Mouse (Mus musculus): ENCODE results near the gene Slc22a23. TPM values are rescaled to one million over a fixed set of nuclear protein-coding genes. Genes with fewer than 3 reads are reported as not detected.
A peak's percentile ranks its signal among the peaks of the same experiment; 100 is the strongest.

Slc22a23 gene
- total and polyA plus RNA-seq, 3 experiments: 11.1 to 14.2 (median 12.2) TPM

- intact Hi-C loops (cut with DNase I): loop anchor here (5.0 kb wide), 1 partner anchor 194 kb away; the partner anchor contains the start of gene Nqo2
- H3K9ac ChIP-seq (ENCODE audit: low read depth, low read length): no peak overlapping the region
- peaks cover 2% of the 10 kb centered on the region for H3K4me1 ChIP-seq (ENCODE audit: control insufficient read depth, insufficient read depth, low read length)
- 43% methylated on average over 8 of the region's 8 CpGs for WGBS
- H3K4me3 ChIP-seq: no peak overlapping the region
- no peaks in the 10 kb centered on the region for H3K27me3 ChIP-seq (ENCODE audit: control insufficient read depth, insufficient read depth, low read length)
- no peaks in the 10 kb centered on the region for H3K36me3 ChIP-seq (ENCODE audit: control insufficient read depth, insufficient read depth, low read length)
- peak in 1 of 2 experiments; percentile 16 for DNase-seq
- no peak overlapping the region for H3K27ac ChIP-seq
- no peaks in the 10 kb centered on the region for H3K79me2 ChIP-seq (replicated peaks; ENCODE audit: control insufficient read depth, insufficient read depth, low read length)
- TF ChIP-seq EP300 (IDR thresholded peaks at IDR 0.05; ENCODE audit: insufficient read depth, low read depth, low read length): no peak
- TF ChIP-seq CTCF (IDR thresholded peaks at IDR 0.05): no peak
- no peak for TF ChIP-seq POLR2A (IDR thresholded peaks at IDR 0.05; ENCODE audit: insufficient read depth, low read depth, low read length)
Measured at GRCm38 (mm10) chr13:34156133-34156839, 188.7 kb downstream of the Slc22a23 start.

DNA sequence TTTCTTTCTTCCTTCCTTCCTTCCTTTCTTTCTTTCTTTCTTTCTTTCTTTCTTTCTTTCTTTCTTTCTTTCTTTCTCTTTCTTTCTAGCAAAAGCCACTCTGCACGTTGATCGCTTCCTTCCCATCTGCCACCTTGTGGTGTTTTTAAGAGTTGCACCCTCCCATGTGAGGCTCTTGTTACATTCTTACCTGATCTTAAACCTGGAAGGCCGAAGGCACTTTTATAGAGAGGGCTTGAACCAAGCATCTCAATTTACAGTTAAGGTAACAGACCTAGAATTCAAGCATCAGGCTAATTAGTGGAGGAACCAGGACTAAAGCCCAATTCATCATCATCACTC lies 190.1 kb downstream of the Slc22a23 start:
- DNase-seq: peak; percentile 57 to 62
- intact Hi-C loops (cut with DNase I): loop anchor here (1.0 to 5.0 kb wide), 3 partner anchors 77 to 193 kb away; partner anchors contain the start of genes Nqo2 and Tubb2a
- no peak overlapping the region for H3K27ac ChIP-seq
- 24% methylated on average over 3 of the region's 3 CpGs for WGBS
- H3K4me1 ChIP-seq (ENCODE audit: control insufficient read depth, insufficient read depth, low read length): peaks cover 2% of the 10 kb centered on the region
- H3K79me2 ChIP-seq (replicated peaks; ENCODE audit: control insufficient read depth, insufficient read depth, low read length): no peaks in the 10 kb centered on the region
- no peak overlapping the region; the same call in 1 of the 2 replicates for H3K4me3 ChIP-seq
- TF ChIP-seq EP300 (IDR thresholded peaks at IDR 0.05; ENCODE audit: insufficient read depth, low read depth, low read length): no peak
- TF ChIP-seq CTCF (IDR thresholded peaks at IDR 0.05): peak; percentile 76
- no peak for TF ChIP-seq POLR2A (IDR thresholded peaks at IDR 0.05; ENCODE audit: insufficient read depth, low read depth, low read length)
- no peaks in the 10 kb centered on the region for H3K36me3 ChIP-seq (ENCODE audit: control insufficient read depth, insufficient read depth, low read length)
- H3K27me3 ChIP-seq (ENCODE audit: control insufficient read depth, insufficient read depth, low read length): no peaks in the 10 kb centered on the region
- 0 out of 2 replicates have a peak overlapping the region, but pooled peaks have one; percentile 14 for H3K9ac ChIP-seq (ENCODE audit: low read depth, low read length)

GRCm38 (mm10) chr13:34154217-34154930 lies 190.6 kb downstream of the Slc22a23 start:
- H3K9ac ChIP-seq (ENCODE audit: low read depth, low read length): peak overlapping the region; percentile 14; the same call in 1 of the 2 replicates
- H3K4me3 ChIP-seq: peak overlapping the region; percentile 28; the same call in 1 of the 2 replicates
- TF ChIP-seq EP300 (IDR thresholded peaks at IDR 0.05; ENCODE audit: insufficient read depth, low read depth, low read length) (peak; percentile 84), POLR2A (IDR thresholded peaks at IDR 0.05; ENCODE audit: insufficient read depth, low read depth, low read length) (no peak), CTCF (IDR thresholded peaks at IDR 0.05) (peak; percentile 80)
- H3K4me1 ChIP-seq (ENCODE audit: control insufficient read depth, insufficient read depth, low read length): peaks cover 2% of the 10 kb centered on the region
- H3K36me3 ChIP-seq (ENCODE audit: control insufficient read depth, insufficient read depth, low read length): no peaks in the 10 kb centered on the region
- H3K27ac ChIP-seq: peak overlapping the region; percentile 16; the same call in 1 of the 2 replicates
- intact Hi-C loops (cut with DNase I): loop anchor here (1.0 kb wide), 1 partner anchor 76 kb away; the partner anchor contains the start of gene Tubb2a
- no peaks in the 10 kb centered on the region for H3K27me3 ChIP-seq (ENCODE audit: control insufficient read depth, insufficient read depth, low read length)
- 28% methylated on average over 13 of the region's 13 CpGs for WGBS
- peak; percentile 81 for DNase-seq
- H3K79me2 ChIP-seq (replicated peaks; ENCODE audit: control insufficient read depth, insufficient read depth, low read length): no peaks in the 10 kb centered on the region

- peaks cover 7% of the 10 kb centered on the region for H3K4me1 ChIP-seq (ENCODE audit: control insufficient read depth, insufficient read depth, low read length)
Measured at GRCm38 (mm10) chr13:34153254-34154011, 191.5 kb downstream of the Slc22a23 start.

DNA sequence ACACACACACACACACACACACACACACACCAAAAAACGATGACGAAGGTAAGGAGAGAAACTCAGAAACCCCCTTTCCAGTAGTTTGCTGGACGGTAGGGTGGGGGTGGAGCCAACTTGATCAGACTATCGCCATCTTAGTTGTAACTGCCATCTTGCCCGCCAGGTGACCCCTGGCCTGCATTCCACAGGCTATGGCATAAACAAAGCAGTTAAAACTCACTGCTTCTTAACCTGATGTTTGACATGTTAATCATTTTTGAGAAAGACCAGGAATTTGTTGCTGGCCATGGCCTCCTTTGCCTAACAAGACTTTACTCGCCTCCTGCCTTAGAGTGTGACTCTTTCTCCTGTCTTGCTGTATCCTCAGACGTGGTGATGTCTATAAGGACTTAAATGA lies 192.3 kb downstream of the Slc22a23 start:
- Histone ChIP-seq H3K9ac (ENCODE audit: low read depth, low read length) (no peak overlapping the region), H3K4me3 (no peak overlapping the region), H3K36me3 (ENCODE audit: control insufficient read depth, insufficient read depth, low read length) (no peaks in the 10 kb centered on the region), H3K79me2 (replicated peaks; ENCODE audit: control insufficient read depth, insufficient read depth, low read length) (no peaks in the 10 kb centered on the region), H3K27me3 (ENCODE audit: control insufficient read depth, insufficient read depth, low read length) (no peaks in the 10 kb centered on the region), H3K4me1 (ENCODE audit: control insufficient read depth, insufficient read depth, low read length) (peaks cover 9% of the 10 kb centered on the region), H3K27ac (no peak overlapping the region)
- intact Hi-C loops (cut with DNase I): no loop called here
- no peak for DNase-seq
- 87% methylated on average over 7 of the region's 7 CpGs for WGBS
- no peak for TF ChIP-seq CTCF (IDR thresholded peaks at IDR 0.05)

More at GRCm38 (mm10) chr13:34153254-34154011, 191.5 kb downstream of the Slc22a23 start:
- intact Hi-C loops (cut with DNase I): loop anchor here (1.0 kb wide), 1 partner anchor 75 kb away; the partner anchor contains the start of gene Tubb2a
- WGBS: 58% methylated on average over 4 of the region's 5 CpGs
- H3K4me3 ChIP-seq: no peak overlapping the region
- no peak overlapping the region; the same call in 1 of the 2 replicates for H3K27ac ChIP-seq
- no peaks in the 10 kb centered on the region for H3K79me2 ChIP-seq (replicated peaks; ENCODE audit: control insufficient read depth, insufficient read depth, low read length)
- peak in 1 of 2 experiments; percentile 43 for DNase-seq
- no peak overlapping the region for H3K9ac ChIP-seq (ENCODE audit: low read depth, low read length)
- no peaks in the 10 kb centered on the region for H3K27me3 ChIP-seq (ENCODE audit: control insufficient read depth, insufficient read depth, low read length)
- TF ChIP-seq POLR2A (IDR thresholded peaks at IDR 0.05; ENCODE audit: insufficient read depth, low read depth, low read length) (no peak), EP300 (IDR thresholded peaks at IDR 0.05; ENCODE audit: insufficient read depth, low read depth, low read length) (0 out of 2 replicates have a peak, but pooled peaks have one; percentile 13)
- no peaks in the 10 kb centered on the region for H3K36me3 ChIP-seq (ENCODE audit: control insufficient read depth, insufficient read depth, low read length)
